Mouse (Mus musculus) 3T3-L1 (cell line): ENCODE data around the gene Trak1.

Source experiments
- DNase-seq: peaks from one replicate; pipeline ENCODE4 v3.0.0-alpha.2; 2015; ENCODE audit warnings: low read depth, low spot score

The Trak1 gene

DNA sequence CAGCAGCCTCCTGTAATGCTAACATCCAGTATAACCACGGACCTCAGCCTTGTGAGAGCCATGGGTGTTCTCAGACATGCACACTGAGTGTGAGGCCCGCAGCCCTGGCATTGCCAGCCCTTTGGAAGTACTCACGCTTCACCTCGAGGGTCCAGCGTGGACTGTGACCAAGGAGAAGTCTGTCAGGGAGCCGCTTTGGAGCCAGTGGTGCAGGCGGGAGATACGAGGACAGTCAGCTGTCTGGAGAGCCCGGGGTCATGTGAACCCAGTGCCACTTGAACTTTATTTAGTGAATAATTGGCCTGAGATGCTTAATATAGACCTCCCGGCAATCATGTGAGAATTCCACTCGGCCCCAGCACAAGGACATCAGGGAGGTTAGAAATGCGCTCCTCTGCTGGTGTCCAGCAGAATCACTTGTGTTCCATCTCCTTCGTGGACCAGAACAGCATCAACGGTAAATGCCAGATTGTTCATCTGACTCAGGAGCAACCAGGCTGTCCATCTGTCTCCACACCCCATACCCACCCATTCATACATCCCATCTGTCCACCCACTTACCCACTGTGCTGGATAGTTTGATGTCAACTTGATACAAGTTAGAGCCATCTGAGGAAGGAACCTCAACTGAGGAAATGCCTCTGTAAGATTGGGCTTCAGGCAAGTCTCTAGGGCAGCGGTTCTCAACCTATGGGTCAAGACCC, 48.3 kb downstream of the Trak1 start:
- no peak for DNase-seq

DNA sequence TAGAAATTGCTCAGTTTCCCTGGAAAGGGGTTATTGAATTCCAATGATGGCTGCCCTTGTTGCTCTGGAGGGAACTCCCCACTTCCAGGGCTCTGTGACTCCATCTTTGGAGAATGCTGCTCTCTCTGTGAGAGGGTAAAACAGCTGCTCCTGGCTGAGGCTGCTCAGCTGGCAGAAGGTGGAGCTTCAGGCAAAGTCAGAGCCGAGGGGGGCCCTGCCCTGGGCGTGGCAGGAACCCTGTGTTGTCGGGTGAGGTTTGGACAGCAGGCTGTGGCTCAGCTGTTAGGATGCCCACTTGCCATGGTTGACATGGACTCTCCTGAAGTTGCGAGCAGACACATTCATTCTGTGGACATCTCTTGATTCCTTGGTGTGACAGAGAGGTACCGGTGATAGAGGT, 49.3 kb downstream of the Trak1 start:
- no peak for DNase-seq

DNA sequence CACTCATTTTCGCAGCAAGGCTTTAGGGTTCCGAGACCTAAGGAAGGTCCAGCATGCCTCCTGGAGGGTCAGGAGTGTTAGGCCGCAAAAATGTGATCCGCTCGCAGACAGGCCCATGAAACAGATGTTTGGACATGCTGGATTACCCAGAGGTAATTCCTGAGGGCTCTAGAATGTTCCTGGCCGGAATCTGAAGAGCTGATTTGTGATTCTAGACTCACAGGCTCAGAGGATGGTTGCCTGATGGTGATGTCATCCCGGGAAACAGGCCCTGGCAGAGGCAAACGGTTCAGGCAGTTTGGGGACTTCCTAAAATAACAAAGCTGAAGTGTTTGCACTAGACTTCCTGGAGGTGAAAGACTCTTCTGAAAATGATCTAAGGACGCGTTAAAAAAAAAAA, 50.7 kb downstream of the Trak1 start:
- DNase-seq, result peak; percentile 68

DNA sequence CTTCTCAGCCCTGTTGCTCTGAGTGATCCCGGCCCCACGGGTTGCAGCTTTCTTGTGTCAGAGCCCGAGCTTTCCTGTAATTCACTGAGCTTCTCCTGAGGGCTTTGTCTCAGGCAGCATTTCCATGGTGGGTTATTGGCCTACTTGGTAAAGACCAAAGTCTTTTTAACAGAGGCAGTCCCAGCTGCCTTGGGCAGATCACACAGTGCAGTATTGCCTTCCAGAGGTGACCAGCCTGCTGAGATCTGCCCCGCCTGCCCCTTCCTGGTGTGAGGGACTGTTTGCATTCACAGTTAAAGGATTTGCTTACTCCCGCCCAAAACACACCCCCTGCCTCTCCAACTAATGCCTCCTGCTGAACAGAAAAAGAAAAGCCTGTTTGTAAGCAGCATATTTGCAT, 51.2 kb downstream of the Trak1 start:
- no peak for DNase-seq

DNA sequence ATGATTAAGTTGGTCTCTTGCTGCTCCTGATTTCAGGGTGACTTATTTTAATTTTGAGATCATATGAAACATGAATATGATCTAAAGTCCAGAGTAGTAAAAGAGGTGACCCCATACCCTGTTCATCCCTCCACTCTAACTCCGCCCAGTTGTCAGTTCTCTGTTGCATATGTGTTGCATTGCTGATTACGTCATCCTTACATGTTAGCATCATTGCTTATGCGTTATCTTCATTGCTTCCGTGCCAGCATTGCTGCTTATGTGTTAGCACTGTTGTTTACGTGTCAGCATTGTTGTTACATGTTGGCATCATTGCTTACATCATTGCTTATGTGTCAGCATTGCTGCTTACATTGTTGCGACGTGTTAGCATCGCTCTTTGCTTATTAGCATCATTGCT, 51.8 kb downstream of the Trak1 start:
- DNase-seq, result no peak

DNA sequence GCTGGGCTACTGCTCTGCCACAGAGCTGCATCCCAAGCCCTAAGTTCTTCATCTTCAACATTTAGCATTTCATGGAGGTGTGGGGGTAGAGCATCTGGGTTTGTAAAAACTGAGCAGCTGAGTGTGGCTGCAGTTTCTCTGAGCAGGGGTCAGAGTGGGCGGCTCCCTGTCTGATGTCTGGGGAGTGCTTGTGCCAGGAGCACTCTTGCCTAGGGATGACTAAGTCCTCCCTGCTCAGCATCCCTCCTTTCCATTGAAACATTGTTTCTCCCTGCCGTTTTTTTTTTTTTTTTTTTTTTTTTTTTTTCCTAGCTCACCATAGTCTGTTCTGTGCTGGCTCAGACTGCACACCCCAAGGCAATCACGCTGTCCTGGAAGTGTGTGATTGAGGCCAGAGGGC, 53.3 kb downstream of the Trak1 start:
- DNase-seq, result peak; percentile 68

DNA sequence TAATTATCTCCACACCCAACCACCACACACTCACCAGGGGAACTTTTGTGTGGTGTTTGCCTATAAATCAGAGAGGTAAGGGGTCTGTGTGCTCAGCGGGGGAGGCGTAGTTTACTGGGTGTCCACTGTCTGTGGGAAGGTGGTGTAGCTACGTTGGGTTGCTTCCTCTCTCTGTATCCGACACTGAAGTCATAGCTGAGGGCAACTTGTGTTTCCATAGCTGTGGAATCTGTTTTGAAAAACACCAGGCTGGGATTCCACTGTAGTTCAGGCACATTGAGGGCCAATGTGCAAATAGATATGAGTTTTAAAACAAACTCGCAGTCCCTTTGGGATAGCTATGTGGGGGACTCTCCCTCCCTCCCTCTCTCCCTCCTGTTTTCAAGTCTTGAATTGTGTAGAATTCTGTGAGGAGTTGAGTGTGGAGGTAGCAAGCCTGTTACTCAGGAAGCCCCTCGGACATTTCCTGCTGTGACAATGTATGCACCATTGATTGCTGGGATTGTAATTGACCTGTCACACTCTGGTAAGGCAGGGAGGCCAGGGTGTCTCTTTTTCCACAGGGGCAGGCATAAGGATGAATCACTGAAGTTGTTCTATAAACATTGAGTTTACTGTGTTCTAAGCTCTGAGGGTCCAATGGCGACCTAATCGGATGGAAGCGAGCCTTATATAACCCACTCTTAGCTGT, 54.2 kb downstream of the Trak1 start:
- no peak for DNase-seq

DNA sequence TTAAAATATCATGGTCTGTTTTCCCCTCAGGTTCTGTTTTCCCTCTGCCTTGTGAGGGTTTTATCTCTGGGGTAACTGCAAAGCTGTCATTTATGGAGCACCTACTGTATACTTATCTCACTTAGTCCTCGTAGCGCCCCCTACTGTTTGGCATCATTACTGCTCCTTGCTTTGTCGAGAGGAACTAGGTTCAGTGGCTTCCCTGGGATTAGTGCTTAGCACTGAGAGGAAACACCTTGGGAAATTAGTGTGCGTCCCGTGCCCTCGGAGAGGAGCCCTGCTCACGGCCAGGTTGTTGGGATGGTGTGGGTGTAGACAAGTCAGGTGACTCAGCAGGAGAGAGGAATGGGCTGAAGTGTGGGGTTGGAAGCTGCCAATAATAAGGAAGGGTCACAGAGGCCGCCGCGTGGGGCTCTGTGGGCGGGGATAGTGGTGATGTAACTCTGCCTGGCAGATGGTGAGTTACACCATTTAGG, 54.9 kb downstream of the Trak1 start:
- peak; percentile 58 for DNase-seq

DNA sequence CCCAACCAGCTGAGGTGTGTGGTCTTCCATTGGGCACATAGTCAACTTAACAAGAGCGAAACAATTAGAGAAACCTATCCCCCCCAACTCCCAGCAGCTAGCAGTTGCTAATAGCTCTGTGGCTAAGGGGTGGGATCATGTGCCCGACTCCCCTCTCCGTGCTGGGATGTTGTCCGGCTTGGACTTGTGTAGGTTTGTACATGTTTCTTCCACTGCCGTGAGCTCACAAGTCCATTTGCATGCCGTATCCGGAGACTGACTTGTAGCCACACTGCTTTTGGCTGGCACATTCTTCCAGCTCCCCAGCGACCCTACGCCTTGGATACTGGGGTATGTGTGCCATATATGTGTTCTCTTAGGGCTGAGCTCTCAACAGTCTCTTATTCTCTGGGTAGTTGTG, 55.4 kb downstream of the Trak1 start:
- DNase-seq, result no peak

DNA sequence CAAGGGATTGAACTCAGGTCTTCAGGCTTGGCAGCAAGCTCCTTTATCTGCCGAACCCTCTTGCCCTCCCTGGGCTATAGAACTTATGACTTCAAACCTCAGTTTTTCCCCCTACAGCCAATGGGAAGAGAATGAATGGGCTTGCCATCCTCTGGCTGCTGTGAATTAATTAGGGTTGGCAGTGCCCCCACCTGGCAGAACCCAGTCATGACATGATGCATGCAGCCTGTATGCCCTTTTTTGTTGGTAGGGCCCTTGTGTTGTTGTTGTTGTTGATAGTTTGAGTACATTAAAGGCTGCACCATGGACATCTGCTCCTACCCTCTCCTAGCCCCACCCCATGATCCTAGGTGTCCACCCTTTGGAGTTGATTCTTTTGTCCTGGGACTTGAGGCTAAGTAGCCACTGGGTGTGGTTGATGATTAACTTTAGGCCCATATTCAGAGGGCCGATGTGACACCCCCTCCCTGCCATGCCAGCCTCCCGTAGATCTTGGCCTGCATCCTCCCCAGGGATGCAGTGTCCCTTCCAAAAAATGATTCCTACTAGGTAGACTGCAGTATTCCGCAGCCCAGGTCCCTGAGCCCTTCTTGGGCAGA, 57.6 kb downstream of the Trak1 start:
- peak; percentile 79 for DNase-seq

DNA sequence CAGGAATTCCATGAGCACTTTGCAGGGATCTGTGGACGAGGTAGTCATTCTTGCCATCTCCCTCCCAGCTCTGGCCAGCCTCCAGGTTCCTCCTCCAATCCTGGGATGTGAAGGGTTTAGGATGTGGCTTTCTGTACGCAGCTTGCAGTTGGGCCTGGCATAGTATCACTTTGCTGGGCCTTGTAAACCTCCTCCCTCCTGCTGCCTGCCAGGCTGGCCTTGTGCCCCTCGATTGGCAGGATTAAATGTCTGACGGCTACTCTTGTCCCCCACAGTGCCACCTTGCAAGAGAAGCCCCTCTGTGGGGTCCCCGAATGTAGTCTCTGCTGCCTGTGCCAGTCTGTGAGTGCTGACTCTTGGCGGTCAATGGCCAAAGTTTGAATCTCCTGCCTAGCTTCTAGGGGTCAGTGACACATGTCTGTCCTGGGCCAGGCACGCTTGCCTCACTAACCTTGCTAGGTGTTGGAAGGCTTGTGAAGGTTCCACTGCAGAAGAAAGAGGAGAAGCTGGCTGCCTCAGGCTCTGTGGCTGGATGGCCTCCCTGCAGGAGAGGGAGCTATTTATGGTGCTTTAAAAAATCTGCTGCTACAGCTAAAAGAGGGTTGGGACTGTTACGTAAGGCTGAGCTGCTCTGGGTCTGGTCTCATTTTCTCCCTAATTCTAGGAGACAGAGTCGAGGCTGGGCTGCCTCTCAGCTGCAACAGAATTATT, 58.3 kb downstream of the Trak1 start:
- peak; percentile 94 for DNase-seq

DNA sequence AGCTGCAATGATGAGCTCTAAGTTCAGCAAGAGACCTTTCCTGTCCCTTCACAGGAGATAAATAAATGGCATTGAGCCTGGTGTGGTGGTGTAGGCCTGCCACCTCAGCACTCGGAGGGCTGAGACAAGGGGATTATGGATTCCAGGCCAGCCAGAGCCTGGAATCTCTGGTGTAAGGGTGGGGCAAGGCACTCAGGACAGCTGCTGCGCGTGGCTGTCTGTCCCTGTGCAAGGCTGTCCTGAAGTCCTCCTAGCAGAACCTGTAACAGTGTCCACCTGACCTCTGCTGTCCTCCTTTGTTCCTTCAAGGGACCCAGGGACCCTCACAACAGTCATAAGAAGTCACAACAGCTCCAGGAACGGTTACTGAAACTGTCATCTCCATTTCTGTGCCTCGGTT, 59.8 kb downstream of the Trak1 start:
- no peak for DNase-seq

DNA sequence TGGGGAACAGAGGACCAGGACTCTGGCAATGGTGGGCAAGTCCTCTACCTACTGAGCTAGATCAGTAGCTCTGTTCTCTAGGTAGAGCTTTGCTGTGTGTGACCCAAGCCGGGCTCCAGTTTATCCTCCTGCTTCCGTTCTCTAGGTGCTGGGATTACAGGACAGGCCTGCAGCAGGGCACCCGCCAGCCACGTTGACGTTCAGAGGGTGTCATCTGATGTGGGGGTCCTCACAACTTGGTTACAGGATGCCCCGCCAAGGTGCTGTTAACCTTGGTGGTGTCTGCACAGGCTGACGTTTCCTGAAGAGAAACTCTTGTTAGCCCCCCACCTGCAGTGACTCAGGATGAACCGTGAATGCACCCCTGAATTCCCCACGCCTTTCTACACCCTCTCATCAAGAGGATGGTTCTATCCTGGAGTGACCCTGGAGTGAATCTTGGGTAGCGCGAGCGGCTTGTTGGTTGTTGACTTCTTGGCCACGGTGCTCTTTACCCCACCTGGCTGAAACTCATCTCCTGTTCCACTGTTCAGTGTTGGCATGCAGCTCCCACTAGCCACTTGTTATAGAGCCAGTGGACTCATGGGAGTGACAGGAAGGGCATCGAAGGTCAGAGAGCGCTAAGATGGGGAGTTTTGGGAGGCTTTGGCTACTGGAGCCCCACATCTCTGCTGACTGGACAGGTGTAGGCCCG, 60.4 kb downstream of the Trak1 start:
- DNase-seq, result no peak

DNA sequence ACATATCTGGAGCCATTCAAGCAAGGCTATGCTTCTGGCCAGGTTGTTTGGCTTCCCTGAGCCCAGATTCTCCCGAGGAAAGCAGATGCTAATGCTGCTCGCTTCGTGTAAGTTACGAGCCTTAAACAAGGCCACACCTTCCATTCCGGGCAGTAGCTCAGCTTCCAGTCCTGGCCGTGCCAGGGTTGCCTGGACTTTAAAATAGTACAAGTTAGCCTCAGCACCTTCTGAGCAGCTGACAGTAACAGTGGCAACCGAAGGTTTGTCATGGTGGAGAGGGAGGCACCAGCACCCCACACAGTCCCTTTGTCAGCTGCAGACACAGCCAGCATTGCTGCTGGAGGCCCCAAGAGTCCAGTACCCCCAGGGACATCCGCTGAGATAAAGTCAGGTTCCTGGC, 61.1 kb downstream of the Trak1 start:
- no peak for DNase-seq

DNA sequence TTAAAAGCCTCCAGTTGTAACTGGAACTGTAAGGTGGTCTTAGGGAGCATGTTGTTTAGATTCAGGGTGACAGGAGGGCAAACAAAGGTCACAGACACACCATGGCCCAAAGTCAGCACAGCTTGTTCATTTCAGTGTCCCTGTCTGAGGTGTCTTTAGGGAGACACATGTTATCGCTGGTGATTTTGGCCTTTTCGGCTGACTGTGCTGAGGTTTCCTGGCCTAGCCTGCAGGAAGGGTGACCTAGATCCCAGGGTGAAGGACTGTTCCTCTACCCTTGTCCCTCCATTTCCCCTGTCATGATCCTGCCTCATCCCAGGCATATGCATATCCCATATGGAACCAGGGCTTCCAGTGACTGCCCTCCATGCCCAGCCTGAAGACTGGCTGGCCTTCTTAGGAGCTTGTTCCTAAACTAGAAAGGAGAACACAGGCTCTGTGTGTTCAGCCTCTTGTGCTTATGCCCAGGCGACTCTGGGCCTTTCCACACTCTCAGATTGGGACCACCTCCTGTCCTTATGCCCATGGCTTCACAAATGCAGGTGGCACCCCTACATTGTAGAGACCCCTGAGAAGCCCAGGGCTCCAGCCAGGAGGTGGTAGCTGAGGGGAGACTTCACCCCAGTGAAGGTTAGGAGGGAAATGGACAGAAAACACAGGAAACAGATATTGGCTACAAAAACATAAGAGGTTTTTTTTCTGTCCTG, 62.1 kb downstream of the Trak1 start:
- no peak for DNase-seq

DNA sequence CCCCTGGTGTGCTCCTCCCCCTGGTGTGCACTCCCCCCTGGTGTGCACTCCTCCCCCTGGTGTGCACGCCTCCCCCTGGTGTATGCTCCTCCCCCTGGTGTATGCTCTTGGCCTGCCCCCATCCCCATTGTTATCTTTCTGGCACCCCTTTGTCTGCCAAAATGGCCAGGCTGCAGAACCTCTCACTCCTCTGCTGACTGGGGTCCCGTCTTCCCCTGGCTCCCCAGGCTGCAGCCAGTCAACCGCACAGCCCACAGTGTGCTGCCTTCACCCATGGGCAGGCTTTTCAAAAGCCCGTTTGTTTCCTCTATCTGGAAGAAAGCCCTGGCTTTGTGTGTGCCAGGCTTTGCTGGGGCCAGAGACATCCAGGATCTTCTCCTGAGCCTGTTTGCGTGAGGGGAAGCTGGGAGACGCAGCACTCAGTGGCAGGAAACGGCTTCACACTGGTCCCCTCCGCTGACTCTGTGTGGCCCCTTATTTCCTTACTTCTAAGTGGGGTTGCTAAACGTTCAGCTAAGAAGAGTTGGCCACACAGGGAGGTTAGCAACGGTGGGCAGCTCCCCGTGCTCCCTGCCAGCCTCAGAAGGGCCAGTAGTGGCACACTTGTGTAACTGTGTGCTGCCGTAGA, 63.1 kb downstream of the Trak1 start:
- DNase-seq, result no peak

DNA sequence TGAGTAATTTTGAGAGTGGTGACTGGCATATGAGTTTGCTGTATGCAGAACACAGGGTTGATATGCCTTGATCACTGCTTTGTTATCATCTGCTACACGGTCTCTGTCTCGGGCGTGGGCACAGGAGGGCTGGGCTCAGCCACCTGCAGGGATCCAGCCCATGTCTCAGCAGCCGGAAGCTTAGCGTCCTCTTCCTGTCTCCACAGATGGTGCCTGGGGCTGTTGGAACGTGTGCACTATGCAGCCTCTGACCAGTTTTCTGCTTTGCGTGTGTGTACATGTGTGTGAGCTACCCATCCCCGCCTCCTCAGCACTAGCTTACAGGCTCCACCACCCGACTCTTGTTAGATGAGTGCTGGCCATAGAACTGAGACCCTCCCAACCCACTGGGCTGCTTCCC, 63.7 kb downstream of the Trak1 start:
- DNase-seq, result no peak

DNA sequence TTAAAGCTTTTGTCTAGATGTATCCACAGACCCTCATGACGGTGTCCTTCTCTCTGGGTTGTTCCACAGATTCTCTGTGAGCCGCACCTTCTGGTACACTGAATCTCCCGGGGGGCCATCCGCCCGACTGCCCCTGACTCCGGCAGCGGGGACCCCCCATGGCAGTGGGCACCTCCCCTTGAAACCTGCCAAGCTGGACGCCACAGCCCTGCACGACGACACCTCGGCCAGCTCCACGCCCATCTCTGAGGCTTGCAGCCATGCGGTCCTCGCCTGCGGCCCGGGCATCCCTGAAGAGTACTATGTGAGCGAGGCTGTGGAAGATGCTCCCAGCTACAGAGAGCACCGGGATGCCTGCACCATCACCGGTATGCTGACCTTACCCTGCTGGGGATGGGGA, 66.6 kb downstream of the Trak1 start:
- no peak for DNase-seq

DNA sequence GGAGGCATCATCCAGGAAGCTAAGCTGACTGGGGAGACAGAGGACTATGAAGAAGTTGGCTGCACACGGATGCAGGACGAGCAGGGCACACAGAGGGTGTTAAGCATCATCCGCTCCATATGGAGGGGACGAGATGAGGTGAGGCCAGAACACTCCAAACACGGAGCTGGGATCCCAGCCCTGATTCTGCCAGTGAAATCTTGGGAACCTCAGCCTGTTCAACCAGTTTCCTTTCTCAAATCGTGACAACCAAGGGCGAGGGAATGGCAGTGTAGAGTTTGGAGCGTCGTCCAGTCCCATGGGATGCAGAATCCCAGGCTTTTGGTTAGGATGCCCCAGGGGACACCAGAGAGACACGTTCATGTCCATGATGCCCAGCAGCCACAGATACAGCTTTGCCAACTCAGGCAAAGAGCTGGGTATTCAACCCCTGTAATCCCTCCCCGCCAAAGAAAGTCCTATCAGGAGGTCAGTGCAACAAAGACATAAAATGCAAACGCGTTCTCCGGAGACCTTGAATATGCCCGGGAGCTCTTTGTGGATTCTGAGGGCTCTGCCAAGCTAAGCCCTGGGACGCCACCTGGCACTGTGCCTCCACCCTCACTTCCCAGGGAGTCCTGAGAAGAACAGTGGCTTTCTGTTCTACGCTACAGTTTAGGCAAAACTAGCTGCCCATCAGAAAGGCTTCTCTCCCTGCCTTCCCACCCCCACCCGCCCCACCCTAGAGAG, 69.0 kb downstream of the Trak1 start:
- no peak for DNase-seq

DNA sequence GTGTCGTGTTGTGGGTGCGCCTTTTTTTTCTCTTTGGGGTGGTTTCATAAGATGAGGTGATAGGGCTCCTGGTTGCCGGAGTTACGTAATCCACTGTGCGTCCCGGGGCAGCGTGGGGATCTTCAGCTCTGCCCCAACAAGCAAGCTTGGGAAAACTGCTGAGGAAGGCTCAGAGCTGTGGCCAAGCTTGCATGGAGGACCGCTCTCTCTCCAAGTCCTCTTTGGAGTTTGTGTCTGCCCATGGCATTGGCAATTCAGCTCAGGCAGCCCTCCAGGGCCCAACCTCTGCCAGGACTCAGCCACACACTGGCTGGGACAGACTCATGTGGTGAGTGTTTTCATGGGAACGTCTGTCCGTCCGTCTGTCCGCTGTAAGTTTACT, 69.6 kb downstream of the Trak1 start:
- no peak for DNase-seq
